Mouse (Mus musculus) MEL (cell line): Measurements from ENCODE around the gene Ift52. TPM values are rescaled to one million over a fixed set of nuclear protein-coding genes. Genes with fewer than 3 reads are reported as not detected.

Experiments used
- DNase-seq: peaks from one replicate; pipeline ENCODE4 v3.0.0; 2011; ENCODE audit warnings: low read depth, low spot score
- H3K27ac ChIP-seq: 2 replicates; pipeline ENCODE4 v1.5.1; 2012; ENCODE audit warnings: low read depth, mild to moderate bottlenecking, control low read depth, low read length, moderate library complexity; ENCODE audit not compliant: control insufficient read depth
- H3K27me3 ChIP-seq, 2 experiments: fragments of 150-350 bp in 1 of 2; sonication (generic) in 1 of 2; 2 replicates each; pipeline ENCODE4 v1.6.1; 2012; ENCODE audit warnings: low read length in 2 of 2, mild to moderate bottlenecking in 2 of 2, improper control_type of control experiment in 1 of 2, moderate library complexity in 1 of 2; ENCODE audit not compliant: insufficient read depth in 2 of 2, control insufficient read depth in 1 of 2
- H3K36me3 ChIP-seq, 2 experiments: 2 replicates each; pipeline ENCODE4 v1.6.1; 2012 to 2014; ENCODE audit warnings: low read length in 2 of 2, improper control_type of control experiment in 1 of 2, inconsistent platforms in 1 of 2, mild to moderate bottlenecking in 1 of 2; ENCODE audit not compliant: insufficient read depth in 2 of 2, control insufficient read depth in 1 of 2
- H3K4me1 ChIP-seq, 2 experiments: fragments of 150-350 bp in 1 of 2; sonication (generic) in 1 of 2; 2 replicates each; pipeline ENCODE4 v1.6.1; 2012; ENCODE audit warnings: low read length in 2 of 2, improper control_type of control experiment in 1 of 2, mild to moderate bottlenecking in 1 of 2; ENCODE audit not compliant: insufficient read depth in 2 of 2, control insufficient read depth in 1 of 2
- H3K4me3 ChIP-seq, 2 experiments: fragments of 150-350 bp in 1 of 2; sonication (generic) in 1 of 2; 2 replicates each; pipeline ENCODE4 v1.5.1; 2012; ENCODE audit warnings: low read depth in 2 of 2, low read length in 2 of 2, mild to moderate bottlenecking in 2 of 2, moderate library complexity in 2 of 2, control low read depth in 1 of 2, improper control_type of control experiment in 1 of 2; ENCODE audit not compliant: control insufficient read depth in 1 of 2, insufficient read depth in 1 of 2
- H3K79me2 ChIP-seq: 2 replicates; pipeline ENCODE4 v1.6.1; 2012; ENCODE audit warnings: mild to moderate bottlenecking, low read length, moderate library complexity; ENCODE audit not compliant: control insufficient read depth, poor library complexity, insufficient read depth
- H3K9ac ChIP-seq: 2 replicates; pipeline ENCODE4 v1.6.1; 2012; ENCODE audit warnings: low read depth, mild to moderate bottlenecking, control low read depth, low read length, moderate library complexity; ENCODE audit not compliant: control insufficient read depth, poor library complexity, severe bottlenecking
- H3K9me3 ChIP-seq: fragments of 150-350 bp; sonication (generic); replicated peaks from 2 replicates; pipeline ENCODE4 v1.6.1; 2012; ENCODE audit warnings: mild to moderate bottlenecking, low read length, improper control_type of control experiment, moderate library complexity; ENCODE audit not compliant: insufficient read depth
- BHLHE40 ChIP-seq: IDR thresholded peaks from 2 replicates; pipeline ENCODE4 v1.6.1; 2012; ENCODE audit warnings: low read depth, mild to moderate bottlenecking, inconsistent platforms, low read length, improper control_type of control experiment, borderline replicate concordance
- CHD2 ChIP-seq: IDR thresholded peaks from 2 replicates; pipeline ENCODE4 v1.6.1; 2011; ENCODE audit warnings: low read length, improper control_type of control experiment
- CTCF ChIP-seq, 3 experiments: IDR thresholded peaks in 2 of 3; conservative IDR thresholded peaks in 1 of 3; 2 replicates each; pipeline ENCODE4 v1.5.1; 2011 to 2012; ENCODE audit warnings: low read length in 3 of 3, low read depth in 2 of 3, mild to moderate bottlenecking in 2 of 3, improper control_type of control experiment in 1 of 3, inconsistent platforms in 1 of 3, mixed read lengths in 1 of 3, moderate library complexity in 1 of 3; ENCODE audit not compliant: control insufficient read depth in 1 of 3, insufficient read depth in 1 of 3, poor library complexity in 1 of 3, severe bottlenecking in 1 of 3
- E2F4 ChIP-seq: IDR thresholded peaks from 2 replicates; pipeline ENCODE4 v1.6.1; 2011; ENCODE audit warnings: low read depth, low read length, improper control_type of control experiment, borderline replicate concordance
- ELF1 ChIP-seq: IDR thresholded peaks from 2 replicates; pipeline ENCODE4 v1.6.1; 2014; ENCODE audit warnings: low read depth, mild to moderate bottlenecking, inconsistent platforms, low read length, improper control_type of control experiment, moderate library complexity
- JUND ChIP-seq: IDR thresholded peaks from 2 replicates; pipeline ENCODE4 v1.6.1; 2011; ENCODE audit warnings: low read depth, mild to moderate bottlenecking, improper control_type of control experiment, low read length
- KAT2A ChIP-seq: conservative IDR thresholded peaks from 2 replicates; pipeline ENCODE4 v1.6.1; 2012; ENCODE audit warnings: low read depth, low read length, improper control_type of control experiment, inconsistent platforms
- MAFK ChIP-seq: IDR thresholded peaks from 2 replicates; pipeline ENCODE4 v1.6.1; 2011; ENCODE audit warnings: low read depth, mild to moderate bottlenecking, low read length, improper control_type of control experiment, borderline replicate concordance
- MAZ ChIP-seq: IDR thresholded peaks from 2 replicates; pipeline ENCODE4 v1.6.1; 2012; ENCODE audit warnings: low read depth, mild to moderate bottlenecking, inconsistent platforms, low read length, improper control_type of control experiment
- MEF2A ChIP-seq: IDR thresholded peaks from 2 replicates; pipeline ENCODE4 v1.6.1; 2014; ENCODE audit warnings: low read depth, mild to moderate bottlenecking, inconsistent platforms, low read length, improper control_type of control experiment; ENCODE audit not compliant: poor library complexity, insufficient replicate concordance, severe bottlenecking; ENCODE audit errors: extremely low read depth
- MYB ChIP-seq: IDR thresholded peaks from 2 replicates; pipeline ENCODE4 v1.6.1; 2011; ENCODE audit warnings: mild to moderate bottlenecking, low read depth, low read length, improper control_type of control experiment
- MYC ChIP-seq: IDR thresholded peaks from 2 replicates; pipeline ENCODE4 v1.6.1; 2011; ENCODE audit warnings: low read depth, mild to moderate bottlenecking, low read length, improper control_type of control experiment, moderate library complexity
- NRF1 ChIP-seq: IDR thresholded peaks from 2 replicates; pipeline ENCODE4 v1.6.1; 2014; ENCODE audit warnings: low read depth, mild to moderate bottlenecking, inconsistent platforms, low read length, improper control_type of control experiment, moderate library complexity; ENCODE audit not compliant: poor library complexity, insufficient read depth, severe bottlenecking
- POLR2A ChIP-seq, 2 experiments: IDR thresholded peaks; 2 replicates each; pipeline ENCODE4 v1.6.1; 2011 to 2012; ENCODE audit warnings: low read length in 2 of 2, mild to moderate bottlenecking in 2 of 2, control low read depth in 1 of 2, improper control_type of control experiment in 1 of 2, low read depth in 1 of 2, moderate library complexity in 1 of 2; ENCODE audit not compliant: control insufficient read depth in 1 of 2, insufficient read depth in 1 of 2, poor library complexity in 1 of 2
- POLR2AphosphoS2 ChIP-seq: IDR thresholded peaks from 2 replicates; pipeline ENCODE4 v1.6.1; 2011; ENCODE audit warnings: low read length, improper control_type of control experiment
- SMC3 ChIP-seq: IDR thresholded peaks from 2 replicates; pipeline ENCODE4 v1.6.1; 2011; ENCODE audit warnings: low read depth, low read length, improper control_type of control experiment
- TCF12 ChIP-seq: IDR thresholded peaks from 2 replicates; pipeline ENCODE4 v1.6.1; 2014; ENCODE audit warnings: low read depth, mild to moderate bottlenecking, inconsistent platforms, low read length, improper control_type of control experiment, moderate library complexity
- USF2 ChIP-seq, 2 experiments: IDR thresholded peaks; 2 replicates each; pipeline ENCODE4 v1.6.1; 2011 to 2012; ENCODE audit warnings: improper control_type of control experiment in 2 of 2, low read length in 2 of 2, borderline replicate concordance in 1 of 2, inconsistent platforms in 1 of 2, low read depth in 1 of 2, mild to moderate bottlenecking in 1 of 2; ENCODE audit not compliant: insufficient read depth in 1 of 2
- ZKSCAN1 ChIP-seq: IDR thresholded peaks from 2 replicates; pipeline ENCODE4 v1.6.1; 2012; ENCODE audit warnings: low read depth, mild to moderate bottlenecking, inconsistent platforms, low read length, improper control_type of control experiment, moderate library complexity
- ZMIZ1 ChIP-seq: IDR thresholded peaks from 2 replicates; pipeline ENCODE4 v1.6.1; 2012; ENCODE audit warnings: low read depth, mild to moderate bottlenecking, inconsistent platforms, low read length, improper control_type of control experiment, moderate library complexity
- ZNF384 ChIP-seq: IDR thresholded peaks from 2 replicates; pipeline ENCODE4 v1.6.1; 2012; ENCODE audit warnings: low read depth, mild to moderate bottlenecking, inconsistent platforms, low read length, improper control_type of control experiment
- polyA plus RNA-seq, 2 experiments: library from polyadenylated mRNA; stranded (reverse) in 1 of 2; unstranded in 1 of 2; fragments of >175 nt in 1 of 2; fragments of >200 nt in 1 of 2; gene quantifications; 2 replicates each; pipeline versions ENCODE4 v1.2.1 to v1.2.4; 2012; ENCODE audit warnings: low replicate concordance in 2 of 2, low read depth in 1 of 2; ENCODE audit not compliant: insufficient read length in 2 of 2, insufficient read depth in 1 of 2, missing spikeins in 1 of 2
- total RNA-seq: library from RNA; depleted of rRNA; stranded (reverse); fragments of 300-350 nt; gene quantifications from 2 replicates; pipeline ENCODE4 v1.2.3, GENCODE M21; 2012

Ift52 gene
- total and polyA plus RNA-seq, 3 experiments, result 10.9 to 32.7 TPM; not detected in 1

- H3K4me3 ChIP-seq, result no peak overlapping the region
- H3K9me3 ChIP-seq, result no peaks in the 10 kb centered on the region
- TF ChIP-seq USF2 (IDR thresholded peaks at IDR 0.05; ENCODE audit: borderline replicate concordance in 1 of 2, insufficient read depth in 1 of 2, low read depth in 1 of 2, low read length in 2 of 2) (no peak), SMC3 (no peak), ELF1 (no peak), JUND (no peak), ZNF384 (no peak), KAT2A (no peak), TCF12 (no peak), MYB (no peak), ZMIZ1 (no peak), BHLHE40 (no peak), E2F4 (no peak), CTCF (IDR thresholded peaks at IDR 0.05 in 2 of 3, conservative IDR thresholded peaks at IDR 0.05 in 1 of 3; ENCODE audit: control insufficient read depth in 1 of 3, insufficient read depth in 1 of 3, low read depth in 2 of 3, low read length in 3 of 3, poor library complexity in 1 of 3, severe bottlenecking in 1 of 3) (no peak), NRF1 (no peak), MEF2A (no peak), MAFK (no peak), CHD2 (no peak)
- H3K4me1 ChIP-seq, result no peaks in the 10 kb centered on the region
- no peaks in the 10 kb centered on the region for H3K27me3 ChIP-seq
- H3K27ac ChIP-seq, result no peak overlapping the region
- no peak overlapping the region for H3K9ac ChIP-seq
- DNase-seq, result no peak
- H3K79me2 ChIP-seq, result no peaks in the 10 kb centered on the region
- peaks cover 0 to 11% of the 10 kb centered on the region in 2 experiments; a peak in 2 of 4 replicates for H3K36me3 ChIP-seq
These were observed 54.4 kb downstream of the Ift52 start for GRCm38 (mm10) chr2:163071590-163071989.

GRCm38 (mm10) chr2:163073023-163073757, 56.0 kb downstream of the Ift52 start:
- Histone ChIP-seq H3K27me3 (no peaks in the 10 kb centered on the region), H3K79me2 (no peaks in the 10 kb centered on the region), H3K27ac (no peak overlapping the region), H3K36me3 (peaks cover 0 to 9% of the 10 kb centered on the region in 2 experiments; a peak in 2 of 4 replicates), H3K9ac (no peak overlapping the region), H3K4me1 (no peaks in the 10 kb centered on the region), H3K9me3 (no peaks in the 10 kb centered on the region), H3K4me3 (no peak overlapping the region)
- DNase-seq, result no peak
- TF ChIP-seq POLR2AphosphoS2, result no peak
- TF ChIP-seq E2F4, result no peak
- TF ChIP-seq ZKSCAN1, result no peak
- no peak for TF ChIP-seq CTCF (IDR thresholded peaks at IDR 0.05 in 2 of 3, conservative IDR thresholded peaks at IDR 0.05 in 1 of 3; ENCODE audit: control insufficient read depth in 1 of 3, insufficient read depth in 1 of 3, low read depth in 2 of 3, low read length in 3 of 3, poor library complexity in 1 of 3, severe bottlenecking in 1 of 3)
- TF ChIP-seq MAZ, result no peak
- TF ChIP-seq MAFK, result no peak
- no peak for TF ChIP-seq JUND
- TF ChIP-seq POLR2A (IDR thresholded peaks at IDR 0.05; ENCODE audit: control insufficient read depth in 1 of 2, insufficient read depth in 1 of 2, low read depth in 1 of 2, low read length in 2 of 2, poor library complexity in 1 of 2), result no peak
- TF ChIP-seq SMC3, result no peak
- TF ChIP-seq USF2 (IDR thresholded peaks at IDR 0.05; ENCODE audit: borderline replicate concordance in 1 of 2, insufficient read depth in 1 of 2, low read depth in 1 of 2, low read length in 2 of 2), result no peak
- no peak for TF ChIP-seq MYC
